Mouse (Mus musculus): Measurements from ENCODE around the gene Faf1. TPM values are rescaled to one million over a fixed set of nuclear protein-coding genes. Genes with fewer than 3 reads are reported as not detected.
A peak's percentile ranks its signal among the peaks of the same experiment; 100 is the strongest.

Gene Faf1
- polyA plus RNA-seq, 1 experiment from 2014 or later = 30.3 TPM

DNA sequence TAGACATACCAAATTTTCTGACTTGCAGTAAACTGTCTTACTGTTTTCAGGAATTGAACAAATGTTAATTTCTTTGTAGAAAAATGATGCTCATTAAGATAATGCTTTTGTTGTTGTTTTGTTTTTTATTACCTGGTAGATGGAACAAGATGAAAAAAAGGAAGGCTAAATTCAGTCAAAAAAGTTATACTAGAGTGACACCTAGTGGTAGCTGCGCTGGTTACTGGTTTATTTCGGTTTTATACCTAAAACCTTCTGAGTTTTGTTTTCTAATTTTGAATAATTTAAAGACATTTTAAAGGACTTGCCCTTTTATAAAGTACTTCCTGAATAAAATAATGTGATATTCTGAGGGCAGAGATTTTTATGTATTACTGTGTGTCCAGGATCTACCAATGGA is 52.9 kb downstream of the Faf1 start:
- Histone ChIP-seq H3K27ac (ENCODE audit: low read depth) (no peak overlapping the region), H3K9ac (no peak overlapping the region), H3K4me3 (ENCODE audit: low read depth, low read length) (no peak overlapping the region), H3K4me2 (no peak overlapping the region), H3K36me3 (ENCODE audit: insufficient read depth) (no peaks in the 10 kb centered on the region), H3K4me1 (ENCODE audit: insufficient read depth) (no peaks in the 10 kb centered on the region), H3K27me3 (ENCODE audit: insufficient read depth, low read length) (no peaks in the 10 kb centered on the region), H3K9me3 (ENCODE audit: low read depth, low read length) (no peaks in the 10 kb centered on the region)
- DNase-seq (peak; percentile 85), ATAC-seq (ENCODE audit: insufficient read depth) (no peak)
- peak; percentile 49 for TF ChIP-seq CTCF (IDR thresholded peaks at IDR 0.05; ENCODE audit: low read depth)
- 7% methylated on average over 2 of the region's 2 CpGs for WGBS

DNA sequence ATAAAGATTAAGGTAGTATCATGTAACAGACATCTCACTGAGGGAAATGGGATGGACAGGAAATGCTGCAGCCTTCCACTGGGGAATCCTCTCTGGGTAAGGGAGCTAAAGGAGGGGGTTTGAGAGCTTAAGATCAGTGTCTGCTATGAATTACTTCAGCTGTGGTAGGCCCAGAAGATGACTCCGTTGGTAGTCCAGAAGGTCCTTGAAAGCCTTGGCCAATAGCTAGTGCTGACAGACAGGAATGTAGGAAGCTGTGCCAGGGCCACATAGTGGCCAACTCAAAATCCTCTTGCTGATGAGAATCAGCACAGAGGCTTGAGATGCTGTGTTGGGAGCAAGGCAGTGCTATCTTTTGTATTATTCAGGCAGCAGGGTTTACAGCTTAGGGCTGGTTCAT is 59.4 kb downstream of the Faf1 start:
- Histone ChIP-seq H3K4me3 (ENCODE audit: low read depth, low read length) (no peak overlapping the region), H3K27me3 (ENCODE audit: insufficient read depth, low read length) (no peaks in the 10 kb centered on the region), H3K4me1 (ENCODE audit: insufficient read depth) (no peaks in the 10 kb centered on the region), H3K9me3 (ENCODE audit: low read depth, low read length) (no peaks in the 10 kb centered on the region), H3K4me2 (no peak overlapping the region), H3K9ac (no peak overlapping the region), H3K36me3 (ENCODE audit: insufficient read depth) (0 out of 2 replicates have a peak, but pooled peaks cover 3% of the 10 kb centered on the region), H3K27ac (ENCODE audit: low read depth) (0 out of 2 replicates have a peak overlapping the region, but pooled peaks have one; percentile 36)
- WGBS = 32% methylated on average over 1 of the region's 1 CpGs
- TF ChIP-seq CTCF (IDR thresholded peaks at IDR 0.05; ENCODE audit: low read depth) = no peak
- ATAC-seq (ENCODE audit: insufficient read depth) = peak; percentile 93
- peak; percentile 70 for DNase-seq

DNA sequence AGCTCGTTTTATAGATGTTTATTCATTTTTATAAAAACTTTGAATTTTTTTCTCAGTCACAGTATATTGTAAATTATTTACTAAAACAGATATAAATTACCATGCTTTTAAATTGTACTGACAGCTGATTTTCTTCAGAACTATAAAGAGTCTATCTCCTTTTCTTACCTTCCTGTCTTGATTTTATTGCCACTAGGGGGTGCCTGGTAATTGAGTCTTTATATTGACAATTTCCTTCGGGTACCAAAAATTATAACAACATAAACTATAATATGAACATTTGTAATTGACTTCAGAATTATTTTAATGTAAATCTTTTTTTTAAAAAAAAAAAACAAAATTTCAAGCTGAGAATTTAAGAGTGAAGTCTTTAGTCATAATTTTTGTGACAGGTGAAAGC is 67.6 kb downstream of the Faf1 start:
- H3K27me3 ChIP-seq (ENCODE audit: insufficient read depth, low read length) = no peaks in the 10 kb centered on the region
- no peak overlapping the region for H3K4me2 ChIP-seq
- H3K4me1 ChIP-seq (ENCODE audit: insufficient read depth) = no peaks in the 10 kb centered on the region
- DNase-seq = peak; percentile 26
- H3K36me3 ChIP-seq (ENCODE audit: insufficient read depth) = no peaks in the 10 kb centered on the region
- H3K27ac ChIP-seq (ENCODE audit: low read depth) = no peak overlapping the region
- 72% methylated on average over 2 of the region's 2 CpGs for WGBS
- H3K4me3 ChIP-seq (ENCODE audit: low read depth, low read length) = no peak overlapping the region
- H3K9ac ChIP-seq = no peak overlapping the region
- ATAC-seq (ENCODE audit: insufficient read depth) = no peak
- no peaks in the 10 kb centered on the region for H3K9me3 ChIP-seq (ENCODE audit: low read depth, low read length)
- 0 out of 2 replicates have a peak, but pooled peaks have one; percentile 26 for TF ChIP-seq CTCF (IDR thresholded peaks at IDR 0.05; ENCODE audit: low read depth)

DNA sequence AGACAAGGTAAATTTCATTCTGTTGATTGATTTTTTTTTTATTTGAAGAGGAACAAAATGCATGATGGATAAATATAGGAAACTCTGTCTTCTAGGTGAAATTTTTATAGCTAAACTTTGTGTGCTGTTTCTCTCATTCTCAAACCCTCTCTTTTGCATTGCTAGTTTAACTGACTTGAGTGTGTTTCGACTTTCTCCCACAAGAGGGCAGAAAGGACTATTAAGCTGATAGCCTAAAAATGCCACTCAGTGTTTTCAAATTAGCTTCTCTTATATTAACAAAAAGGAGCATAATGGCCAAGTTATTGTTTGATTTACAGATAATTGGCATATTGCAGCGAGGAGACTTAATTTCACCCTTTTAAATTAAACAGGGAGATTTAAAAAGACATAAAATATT is 82.6 kb downstream of the Faf1 start:
- no peak for ATAC-seq (ENCODE audit: insufficient read depth)
- Histone ChIP-seq H3K4me1 (ENCODE audit: insufficient read depth) (no peaks in the 10 kb centered on the region), H3K36me3 (ENCODE audit: insufficient read depth) (no peaks in the 10 kb centered on the region; the same call in 1 of the 2 replicates), H3K9me3 (ENCODE audit: low read depth, low read length) (no peaks in the 10 kb centered on the region), H3K4me2 (no peak overlapping the region), H3K27ac (ENCODE audit: low read depth) (no peak overlapping the region), H3K4me3 (ENCODE audit: low read depth, low read length) (no peak overlapping the region), H3K9ac (no peak overlapping the region), H3K27me3 (ENCODE audit: insufficient read depth, low read length) (no peaks in the 10 kb centered on the region)
- TF ChIP-seq CTCF (IDR thresholded peaks at IDR 0.05; ENCODE audit: low read depth) = peak; percentile 63
- WGBS = 28% methylated on average over 2 of the region's 2 CpGs
- peak; percentile 81 for DNase-seq

DNA sequence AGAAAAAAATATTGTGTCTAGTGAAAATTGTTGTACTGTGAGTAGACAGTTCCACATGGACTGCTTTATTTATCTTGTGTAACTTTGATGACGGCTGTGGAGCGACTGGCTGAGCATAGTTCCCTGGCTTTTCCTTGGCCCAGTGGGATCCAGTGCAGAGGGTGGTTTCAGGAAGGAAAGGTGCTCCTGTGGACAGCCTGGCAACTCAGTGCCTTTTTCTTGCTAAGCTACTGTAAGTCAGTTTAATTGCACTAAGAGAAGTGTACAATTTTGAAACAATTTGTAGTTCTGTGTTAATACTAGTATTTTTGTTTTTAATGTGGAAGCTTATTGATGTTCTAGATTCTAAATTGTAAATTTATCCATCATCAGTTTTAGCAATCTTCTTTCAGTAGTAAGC is 83.5 kb downstream of the Faf1 start:
- no peaks in the 10 kb centered on the region for H3K27me3 ChIP-seq (ENCODE audit: insufficient read depth, low read length)
- 65% methylated on average over 2 of the region's 2 CpGs for WGBS
- H3K9me3 ChIP-seq (ENCODE audit: low read depth, low read length) = no peaks in the 10 kb centered on the region
- H3K4me1 ChIP-seq (ENCODE audit: insufficient read depth) = no peaks in the 10 kb centered on the region
- ATAC-seq (ENCODE audit: insufficient read depth) (no peak), DNase-seq (no peak)
- no peak overlapping the region for H3K4me3 ChIP-seq (ENCODE audit: low read depth, low read length)
- TF ChIP-seq CTCF (IDR thresholded peaks at IDR 0.05; ENCODE audit: low read depth) = no peak
- H3K36me3 ChIP-seq (ENCODE audit: insufficient read depth) = no peaks in the 10 kb centered on the region
- H3K27ac ChIP-seq (ENCODE audit: low read depth) = no peak overlapping the region
- no peak overlapping the region for H3K4me2 ChIP-seq
- no peak overlapping the region for H3K9ac ChIP-seq

DNA sequence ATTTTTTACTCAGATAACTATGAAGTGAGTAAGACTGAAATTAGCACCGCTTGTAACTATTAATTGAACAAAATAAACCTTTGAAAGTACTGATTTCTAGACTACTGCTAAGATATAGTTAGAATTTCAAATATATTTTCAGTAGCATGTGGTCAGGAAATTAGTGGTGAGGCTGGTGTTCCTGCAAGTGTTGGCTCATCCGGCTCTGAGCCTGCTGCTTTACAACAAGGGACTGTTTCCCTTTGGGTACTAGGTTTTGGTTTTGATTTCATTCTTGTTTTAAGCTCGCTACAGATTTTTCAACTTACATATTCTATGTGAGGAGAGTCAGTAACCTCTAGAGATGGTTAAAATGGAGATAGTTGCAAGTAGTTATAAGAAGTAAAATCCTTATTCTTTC is 84.1 kb downstream of the Faf1 start:
- Histone ChIP-seq H3K4me1 (ENCODE audit: insufficient read depth) (no peaks in the 10 kb centered on the region), H3K27ac (ENCODE audit: low read depth) (no peak overlapping the region), H3K36me3 (ENCODE audit: insufficient read depth) (no peaks in the 10 kb centered on the region), H3K27me3 (ENCODE audit: insufficient read depth, low read length) (no peaks in the 10 kb centered on the region), H3K4me3 (ENCODE audit: low read depth, low read length) (no peak overlapping the region), H3K4me2 (no peak overlapping the region), H3K9ac (no peak overlapping the region), H3K9me3 (ENCODE audit: low read depth, low read length) (no peaks in the 10 kb centered on the region)
- TF ChIP-seq CTCF (IDR thresholded peaks at IDR 0.05; ENCODE audit: low read depth) = no peak
- DNase-seq (no peak), ATAC-seq (ENCODE audit: insufficient read depth) (no peak)
- WGBS = 85% methylated on average over 3 of the region's 3 CpGs

DNA sequence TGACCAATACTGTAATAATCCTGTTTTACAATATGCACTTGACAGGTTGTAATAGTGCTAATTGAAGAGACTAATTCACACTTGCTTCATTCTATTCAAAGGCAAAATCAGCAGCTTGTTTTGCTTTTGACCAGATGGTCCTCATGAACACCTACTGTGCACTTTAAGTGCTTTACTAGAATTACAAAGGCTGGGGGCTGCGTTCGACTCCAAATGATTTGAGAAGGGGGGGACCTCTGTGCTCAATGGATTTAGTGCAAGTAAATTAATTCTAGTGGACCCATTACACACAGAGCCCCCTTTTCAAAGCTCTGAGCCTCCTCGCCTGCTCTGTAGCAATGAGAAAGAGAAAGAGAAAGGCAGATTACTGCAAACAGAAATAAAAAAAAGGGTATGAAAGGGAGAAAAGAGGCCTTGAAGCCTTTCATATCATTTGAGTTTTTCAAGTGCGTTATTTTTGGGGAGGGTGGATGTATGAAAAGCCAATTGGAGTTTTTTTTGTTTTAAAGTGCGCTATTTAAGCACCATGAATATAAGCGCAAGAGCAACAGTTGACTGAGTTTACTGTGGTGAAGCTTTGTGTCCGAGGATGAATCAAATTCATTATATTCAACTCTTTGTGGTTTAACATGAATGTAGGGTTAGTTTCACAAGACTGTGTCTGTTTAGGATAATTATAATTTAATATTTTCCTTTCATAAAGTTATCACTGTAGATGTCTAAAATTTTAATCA is 86.5 kb downstream of the Faf1 start:
- 64% methylated on average over 7 of the region's 7 CpGs for WGBS
- no peak overlapping the region for H3K27ac ChIP-seq (ENCODE audit: low read depth)
- H3K4me3 ChIP-seq (ENCODE audit: low read depth, low read length) = no peak overlapping the region
- no peak overlapping the region for H3K9ac ChIP-seq
- TF ChIP-seq CTCF (IDR thresholded peaks at IDR 0.05; ENCODE audit: low read depth) = no peak
- H3K27me3 ChIP-seq (ENCODE audit: insufficient read depth, low read length) = no peaks in the 10 kb centered on the region
- ATAC-seq (ENCODE audit: insufficient read depth) = no peak
- no peak overlapping the region for H3K4me2 ChIP-seq
- H3K4me1 ChIP-seq (ENCODE audit: insufficient read depth) = no peaks in the 10 kb centered on the region
- no peak for DNase-seq
- no peaks in the 10 kb centered on the region for H3K9me3 ChIP-seq (ENCODE audit: low read depth, low read length)
- no peaks in the 10 kb centered on the region for H3K36me3 ChIP-seq (ENCODE audit: insufficient read depth)
